Mouse (Mus musculus) monocyte, adult 5-6 weeks (primary cell): ENCODE results near the gene Slc25a34. TPM values are rescaled to one million over a fixed set of nuclear protein-coding genes. Genes with fewer than 3 reads are reported as not detected.
A peak's percentile ranks its signal among the peaks of the same experiment; 100 is the strongest.

Experiments used
- ATAC-seq: fragments of 153-309, 156-312 bp; replicated peaks from 2 replicates; pipeline ENCODE4 v1.8.0; 2017; ENCODE audit warnings: mild to moderate bottlenecking; ENCODE audit not compliant: low TSS enrichment, insufficient number of reproducible peaks, severe bottlenecking, poor library complexity, low FRiP score
- total RNA-seq: library from RNA; stranded (forward); fragments of 200-1000, 200-491, 200-594 nt; gene quantifications from 3 replicates; pipeline ENCODE4 v1.2.3, GENCODE M21; 2017

The Slc25a34 gene
- total RNA-seq, 1 experiment from 2014 or later: not detected

- ATAC-seq: no peak
These were observed 24.6 kb upstream of the Slc25a34 start for GRCm38 (mm10) chr4:141648262-141648661.

GRCm38 (mm10) chr4:141647187-141647586, 23.6 kb upstream of the Slc25a34 start:
- no peak for ATAC-seq

- ATAC-seq: 0 out of 2 replicates have a peak, but pooled peaks have one; percentile 19
These were observed 22.4 kb upstream of the Slc25a34 start for GRCm38 (mm10) chr4:141645988-141646387.

- no peak for ATAC-seq
These were observed 19.7 kb upstream of the Slc25a34 start for GRCm38 (mm10) chr4:141643118-141643855.

- no peak for ATAC-seq
These were observed 18.6 kb upstream of the Slc25a34 start for GRCm38 (mm10) chr4:141641961-141642811.

- ATAC-seq: no peak
These were observed 17.7 kb upstream of the Slc25a34 start for GRCm38 (mm10) chr4:141641353-141641771.

- no peak for ATAC-seq
These were observed 15.9 kb upstream of the Slc25a34 start for GRCm38 (mm10) chr4:141639474-141639873.

GRCm38 (mm10) chr4:141636693-141637092, 13.1 kb upstream of the Slc25a34 start:
- no peak for ATAC-seq

GRCm38 (mm10) chr4:141635991-141636390, 12.4 kb upstream of the Slc25a34 start:
- ATAC-seq: no peak

- no peak for ATAC-seq
These were observed 8.7 kb upstream of the Slc25a34 start for GRCm38 (mm10) chr4:141632111-141632873.

GRCm38 (mm10) chr4:141631250-141631649, 7.6 kb upstream of the Slc25a34 start:
- ATAC-seq: no peak

- ATAC-seq: no peak
These were observed 6.4 kb upstream of the Slc25a34 start for GRCm38 (mm10) chr4:141630021-141630420.

- ATAC-seq: no peak
These were observed 5.0 kb upstream of the Slc25a34 start for GRCm38 (mm10) chr4:141628661-141629060.

- ATAC-seq: no peak
These were observed 3.9 kb upstream of the Slc25a34 start for GRCm38 (mm10) chr4:141627502-141627901.

GRCm38 (mm10) chr4:141625774-141626550, 2.3 kb upstream of the Slc25a34 start:
- ATAC-seq: no peak

GRCm38 (mm10) chr4:141624983-141625773, 1.6 kb upstream of the Slc25a34 start:
- no peak for ATAC-seq

- no peak for ATAC-seq
These were observed 513 bp upstream of the Slc25a34 start for GRCm38 (mm10) chr4:141624134-141624533.

GRCm38 (mm10) chr4:141623037-141623436, 584 bp downstream of the Slc25a34 start:
- no peak for ATAC-seq
